Mouse (Mus musculus): ENCODE measurements at regions not wholly inside any gene's neighbourhood (a gene's known extent, or its start where the extent isn't known, plus 50 kb on each side); places are given as distances from the start of the nearest gene placed in this dataset.

- H3K4me1 ChIP-seq (replicated peaks) = no peaks in the 10 kb centered on the region
- H3K27me3 ChIP-seq = no peaks in the 10 kb centered on the region
- H3K36me3 ChIP-seq = no peaks in the 10 kb centered on the region
- no peak overlapping the region for H3K4me3 ChIP-seq
- no peak overlapping the region for H3K4me2 ChIP-seq
- no peak for ATAC-seq (ENCODE audit: low FRiP score, low read depth)
- H3K9ac ChIP-seq = no peak overlapping the region
- 79% methylated on average over 3 of the region's 3 CpGs for WGBS
- no peaks in the 10 kb centered on the region for H3K9me3 ChIP-seq
- no peak overlapping the region for H3K27ac ChIP-seq (replicated peaks)
Measured at GRCm38 (mm10) chr4:52099187-52099586, 339.9 kb upstream of the Smc2 start.

DNA sequence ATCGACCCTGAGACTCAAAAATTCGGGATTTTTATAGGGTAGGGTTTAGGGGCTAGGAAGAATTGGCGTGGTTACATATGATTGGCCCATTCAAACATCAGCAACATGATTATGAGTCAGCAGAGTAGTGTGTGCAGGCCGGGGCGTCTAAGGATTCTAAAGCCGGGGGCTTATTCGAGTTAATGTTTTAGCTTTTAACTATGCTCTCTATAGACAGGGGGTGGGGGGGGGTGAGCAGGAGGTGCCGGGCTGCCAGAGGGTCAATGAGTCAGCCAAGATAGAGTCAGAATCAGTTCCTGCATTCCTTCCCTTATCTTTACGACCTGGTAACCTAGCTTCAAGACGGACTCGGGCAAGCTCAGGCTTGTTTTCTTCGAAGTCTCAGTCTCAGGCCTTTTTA is 333.2 kb upstream of the Smc2 start:
- Histone ChIP-seq H3K4me2 (no peak overlapping the region), H3K36me3 (no peaks in the 10 kb centered on the region), H3K9me3 (no peaks in the 10 kb centered on the region), H3K4me1 (replicated peaks) (no peaks in the 10 kb centered on the region), H3K27ac (replicated peaks) (no peak overlapping the region), H3K27me3 (no peaks in the 10 kb centered on the region), H3K9ac (no peak overlapping the region), H3K4me3 (no peak overlapping the region)
- ATAC-seq (ENCODE audit: low FRiP score, low read depth) = no peak
- WGBS = 80% methylated on average over 12 of the region's 12 CpGs

GRCm38 (mm10) chr4:52117765-52118290 is 321.2 kb upstream of the Smc2 start:
- no peak overlapping the region for H3K9ac ChIP-seq
- no peaks in the 10 kb centered on the region for H3K9me3 ChIP-seq
- H3K4me3 ChIP-seq = no peak overlapping the region
- no peak for ATAC-seq (ENCODE audit: low FRiP score, low read depth)
- H3K27ac ChIP-seq (replicated peaks) = no peak overlapping the region
- no peaks in the 10 kb centered on the region for H3K36me3 ChIP-seq
- no peaks in the 10 kb centered on the region for H3K27me3 ChIP-seq
- 66% methylated on average over 4 of the region's 4 CpGs for WGBS
- H3K4me2 ChIP-seq = no peak overlapping the region
- H3K4me1 ChIP-seq (replicated peaks) = no peaks in the 10 kb centered on the region

DNA sequence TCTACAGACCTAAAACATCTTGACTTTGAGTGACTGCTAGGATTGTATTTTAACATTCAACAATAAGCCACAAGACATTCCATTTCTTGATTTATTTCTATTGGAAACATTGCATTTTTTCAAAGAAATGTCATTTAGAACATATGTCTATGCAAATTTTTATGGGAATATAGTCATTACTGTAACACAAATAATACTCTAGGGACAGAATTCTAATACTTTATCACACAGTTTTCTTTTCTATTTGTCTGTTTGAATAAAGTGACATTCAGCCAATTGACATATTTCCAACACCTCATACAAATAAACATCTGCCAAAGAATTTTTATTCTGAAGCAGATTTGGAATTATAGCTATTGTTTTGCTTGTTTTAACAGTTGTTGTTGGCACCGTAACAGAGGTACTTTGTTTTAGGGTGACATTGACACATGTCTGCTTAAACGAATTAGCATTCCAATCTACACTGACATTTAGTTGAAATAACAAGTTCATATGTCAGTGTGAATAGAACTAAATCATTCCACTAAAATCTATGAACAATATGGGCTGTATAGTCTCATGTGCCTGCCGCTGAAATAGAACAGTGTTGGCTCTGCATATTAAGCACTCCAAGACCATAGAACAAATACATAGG is 320.5 kb upstream of the Smc2 start:
- WGBS = 50% methylated on average over 3 of the region's 3 CpGs
- H3K9me3 ChIP-seq = no peaks in the 10 kb centered on the region
- no peak overlapping the region for H3K27ac ChIP-seq (replicated peaks)
- no peaks in the 10 kb centered on the region for H3K27me3 ChIP-seq
- no peaks in the 10 kb centered on the region for H3K4me1 ChIP-seq (replicated peaks)
- no peaks in the 10 kb centered on the region for H3K36me3 ChIP-seq
- H3K4me2 ChIP-seq = no peak overlapping the region
- no peak overlapping the region for H3K9ac ChIP-seq
- ATAC-seq (ENCODE audit: low FRiP score, low read depth) = no peak
- no peak overlapping the region for H3K4me3 ChIP-seq

GRCm38 (mm10) chr4:52152565-52153164 is 286.4 kb upstream of the Smc2 start:
- no peak overlapping the region for H3K4me2 ChIP-seq
- no peak overlapping the region for H3K27ac ChIP-seq (replicated peaks)
- H3K4me3 ChIP-seq = no peak overlapping the region
- no peaks in the 10 kb centered on the region for H3K9me3 ChIP-seq
- H3K36me3 ChIP-seq = no peaks in the 10 kb centered on the region
- WGBS = 80% methylated on average over 6 of the region's 6 CpGs
- no peak for ATAC-seq (ENCODE audit: low FRiP score, low read depth)
- H3K27me3 ChIP-seq = no peaks in the 10 kb centered on the region
- H3K9ac ChIP-seq = no peak overlapping the region
- no peaks in the 10 kb centered on the region for H3K4me1 ChIP-seq (replicated peaks)

DNA sequence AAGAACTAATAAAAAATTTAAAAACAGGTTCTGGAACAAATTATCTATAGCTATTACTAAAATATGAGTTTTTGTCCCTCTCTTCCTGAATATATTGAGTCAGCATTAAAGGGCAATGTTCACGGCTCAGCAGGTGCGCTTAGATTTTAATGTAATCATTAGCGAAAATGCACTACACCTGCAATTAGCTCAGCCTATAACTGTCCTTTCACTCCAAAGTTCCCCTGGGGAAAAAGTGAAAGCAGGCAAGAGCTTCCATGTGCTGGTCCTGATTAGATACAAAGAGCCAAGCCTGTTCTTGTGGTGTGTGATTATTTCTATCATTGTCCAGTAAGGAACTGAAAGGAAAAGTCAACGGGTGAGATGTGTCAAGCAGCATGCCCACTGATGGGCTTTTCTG is 262.8 kb upstream of the Smc2 start:
- no peaks in the 10 kb centered on the region for H3K9me3 ChIP-seq
- 82% methylated on average over 4 of the region's 4 CpGs for WGBS
- H3K36me3 ChIP-seq = no peaks in the 10 kb centered on the region
- H3K27ac ChIP-seq (replicated peaks) = no peak overlapping the region
- H3K9ac ChIP-seq = no peak overlapping the region
- H3K4me2 ChIP-seq = no peak overlapping the region
- no peaks in the 10 kb centered on the region for H3K27me3 ChIP-seq
- no peaks in the 10 kb centered on the region for H3K4me1 ChIP-seq (replicated peaks)
- ATAC-seq (ENCODE audit: low FRiP score, low read depth) = no peak
- no peak overlapping the region for H3K4me3 ChIP-seq

GRCm38 (mm10) chr4:52197777-52198176 is 241.3 kb upstream of the Smc2 start:
- Histone ChIP-seq H3K36me3 (no peaks in the 10 kb centered on the region), H3K4me1 (replicated peaks) (no peaks in the 10 kb centered on the region), H3K4me2 (no peak overlapping the region), H3K9ac (no peak overlapping the region), H3K4me3 (no peak overlapping the region), H3K27ac (replicated peaks) (no peak overlapping the region), H3K9me3 (no peaks in the 10 kb centered on the region), H3K27me3 (no peaks in the 10 kb centered on the region)
- no peak for ATAC-seq (ENCODE audit: low FRiP score, low read depth)
- WGBS = 77% methylated on average over 3 of the region's 3 CpGs

DNA sequence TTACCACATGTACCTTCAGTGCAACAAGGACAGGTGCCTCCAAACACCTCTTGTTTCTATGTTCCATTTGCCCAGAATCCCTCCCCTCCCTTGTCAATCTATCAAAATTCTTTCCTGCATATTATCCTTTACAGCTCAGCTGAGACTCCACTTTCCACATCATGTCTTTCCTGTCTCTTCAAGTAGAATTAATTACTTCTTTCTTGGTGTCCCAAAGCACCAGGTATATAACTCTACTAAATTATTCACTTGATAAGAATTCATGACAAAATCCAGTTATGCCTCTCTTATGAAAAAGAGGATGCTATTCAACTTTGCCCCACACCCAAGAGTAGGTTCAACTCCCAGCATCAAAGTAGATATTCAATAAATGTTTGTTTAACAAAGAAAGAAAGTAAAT is 228.4 kb upstream of the Smc2 start:
- Histone ChIP-seq H3K9me3 (no peaks in the 10 kb centered on the region), H3K4me2 (no peak overlapping the region), H3K27ac (replicated peaks) (no peak overlapping the region), H3K9ac (no peak overlapping the region), H3K36me3 (no peaks in the 10 kb centered on the region), H3K27me3 (no peaks in the 10 kb centered on the region), H3K4me1 (replicated peaks) (peaks cover 7% of the 10 kb centered on the region), H3K4me3 (no peak overlapping the region)
- ATAC-seq (ENCODE audit: low FRiP score, low read depth) = 0 out of 2 replicates have a peak, but pooled peaks have one; percentile 3

GRCm38 (mm10) chr4:52211022-52211421 is 228.0 kb upstream of the Smc2 start:
- no peaks in the 10 kb centered on the region for H3K36me3 ChIP-seq
- no peaks in the 10 kb centered on the region for H3K9me3 ChIP-seq
- no peak overlapping the region for H3K9ac ChIP-seq
- H3K4me3 ChIP-seq = no peak overlapping the region
- peak; percentile 76 for ATAC-seq (ENCODE audit: low FRiP score, low read depth)
- no peak overlapping the region for H3K27ac ChIP-seq (replicated peaks)
- no peaks in the 10 kb centered on the region for H3K27me3 ChIP-seq
- H3K4me1 ChIP-seq (replicated peaks) = peaks cover 7% of the 10 kb centered on the region
- 13% methylated on average over 5 of the region's 5 CpGs for WGBS
- no peak overlapping the region for H3K4me2 ChIP-seq

DNA sequence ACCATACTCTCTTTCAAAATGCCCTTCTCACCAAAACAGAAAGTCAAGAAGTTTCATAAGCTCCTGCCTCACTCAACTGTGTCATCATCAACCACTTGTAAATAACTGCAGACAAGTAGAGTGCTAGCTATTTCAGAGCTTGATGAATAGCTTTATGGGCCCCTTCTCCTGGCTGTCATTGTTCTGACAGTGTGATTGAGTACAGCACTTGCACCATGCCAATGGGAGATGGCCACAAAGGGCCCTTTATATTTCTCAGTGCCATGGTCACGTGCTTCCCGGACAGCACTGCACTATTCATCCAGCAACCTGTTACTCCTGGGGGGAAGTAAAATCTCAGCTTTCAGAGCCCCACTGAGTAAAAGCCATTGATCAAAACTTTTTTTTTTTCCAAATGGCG is 225.7 kb upstream of the Smc2 start:
- ATAC-seq (ENCODE audit: low FRiP score, low read depth) = peak; percentile 76
- no peaks in the 10 kb centered on the region for H3K9me3 ChIP-seq
- H3K27me3 ChIP-seq = no peaks in the 10 kb centered on the region
- WGBS = 38% methylated on average over 3 of the region's 3 CpGs
- H3K4me3 ChIP-seq = no peak overlapping the region
- no peak overlapping the region for H3K4me2 ChIP-seq
- no peaks in the 10 kb centered on the region for H3K36me3 ChIP-seq
- no peak overlapping the region for H3K9ac ChIP-seq
- H3K4me1 ChIP-seq (replicated peaks) = peaks cover 7% of the 10 kb centered on the region
- H3K27ac ChIP-seq (replicated peaks) = no peak overlapping the region
